Mouse (Mus musculus): Measurements from ENCODE around the gene Smc3.

Gene Smc3

GRCm38 (mm10) chr19:53599757-53600539 is at the start of gene Smc3:
Gene Smc3 (plus strand): TSS chr19:53600398.
- DNase-seq (ENCODE audit: low read depth) = peak; percentile 100

GRCm38 (mm10) chr19:53550972-53551371 is 49.2 kb upstream of the Smc3 start:
- no peak for DNase-seq (ENCODE audit: low read depth)

- DNase-seq (ENCODE audit: low read depth) = no peak
Measured at GRCm38 (mm10) chr19:53552216-53552786, 47.9 kb upstream of the Smc3 start.

GRCm38 (mm10) chr19:53552795-53553194 is 47.4 kb upstream of the Smc3 start:
- DNase-seq (ENCODE audit: low read depth) = no peak

GRCm38 (mm10) chr19:53554402-53554801 is 45.8 kb upstream of the Smc3 start:
- no peak for DNase-seq (ENCODE audit: low read depth)

- DNase-seq (ENCODE audit: low read depth) = no peak
Measured at GRCm38 (mm10) chr19:53554981-53555616, 45.1 kb upstream of the Smc3 start.

GRCm38 (mm10) chr19:53556841-53557240 is 43.4 kb upstream of the Smc3 start:
- no peak for DNase-seq (ENCODE audit: low read depth)

GRCm38 (mm10) chr19:53557267-53557936 is 42.8 kb upstream of the Smc3 start:
- no peak for DNase-seq (ENCODE audit: low read depth)

GRCm38 (mm10) chr19:53560436-53560835 is 39.8 kb upstream of the Smc3 start:
- no peak for DNase-seq (ENCODE audit: low read depth)

- DNase-seq (ENCODE audit: low read depth) = no peak
Measured at GRCm38 (mm10) chr19:53564174-53564573, 36.0 kb upstream of the Smc3 start.

GRCm38 (mm10) chr19:53565565-53566277 is 34.5 kb upstream of the Smc3 start:
- DNase-seq (ENCODE audit: low read depth) = no peak

GRCm38 (mm10) chr19:53567864-53568263 is 32.3 kb upstream of the Smc3 start:
- DNase-seq (ENCODE audit: low read depth) = no peak

GRCm38 (mm10) chr19:53568553-53568952 is 31.6 kb upstream of the Smc3 start:
- DNase-seq (ENCODE audit: low read depth) = no peak

GRCm38 (mm10) chr19:53571056-53571455 is 29.1 kb upstream of the Smc3 start:
- no peak for DNase-seq (ENCODE audit: low read depth)

GRCm38 (mm10) chr19:53571501-53572428 is 28.4 kb upstream of the Smc3 start:
- DNase-seq (ENCODE audit: low read depth) = peak; percentile 48

- DNase-seq (ENCODE audit: low read depth) = no peak
Measured at GRCm38 (mm10) chr19:53572607-53573006, 27.6 kb upstream of the Smc3 start.

- DNase-seq (ENCODE audit: low read depth) = no peak
Measured at GRCm38 (mm10) chr19:53573151-53573550, 27.0 kb upstream of the Smc3 start.

- DNase-seq (ENCODE audit: low read depth) = no peak
Measured at GRCm38 (mm10) chr19:53574131-53574530, 26.1 kb upstream of the Smc3 start.

GRCm38 (mm10) chr19:53574546-53574945 is 25.7 kb upstream of the Smc3 start:
- no peak for DNase-seq (ENCODE audit: low read depth)

GRCm38 (mm10) chr19:53575296-53576010 is 24.7 kb upstream of the Smc3 start:
- no peak for DNase-seq (ENCODE audit: low read depth)

Data from naive thymus-derived CD4-positive, alpha-beta T cell, adult 2 months (primary cell).